Mouse (Mus musculus) MEL (cell line): ENCODE results near the gene Wdr77.

Experiments used
- CTCF ChIP-seq, 3 experiments: IDR thresholded peaks in 2 of 3; conservative IDR thresholded peaks in 1 of 3; 2 replicates each; pipeline ENCODE4 v1.5.1; 2011 to 2012; ENCODE audit warnings: low read length in 3 of 3, low read depth in 2 of 3, mild to moderate bottlenecking in 2 of 3, improper control_type of control experiment in 1 of 3, inconsistent platforms in 1 of 3, mixed read lengths in 1 of 3, moderate library complexity in 1 of 3; ENCODE audit not compliant: control insufficient read depth in 1 of 3, insufficient read depth in 1 of 3, poor library complexity in 1 of 3, severe bottlenecking in 1 of 3
- E2F4 ChIP-seq: IDR thresholded peaks from 2 replicates; pipeline ENCODE4 v1.6.1; 2011; ENCODE audit warnings: low read depth, low read length, improper control_type of control experiment, borderline replicate concordance
- EP300 ChIP-seq, 2 experiments: IDR thresholded peaks; 2 replicates each; pipeline ENCODE4 v1.6.1; 2011; ENCODE audit warnings: improper control_type of control experiment in 2 of 2, low read length in 2 of 2, low read depth in 1 of 2, mild to moderate bottlenecking in 1 of 2
- HCFC1 ChIP-seq: IDR thresholded peaks from 2 replicates; pipeline ENCODE4 v1.6.1; 2012; ENCODE audit warnings: low read depth, mild to moderate bottlenecking, inconsistent platforms, low read length, improper control_type of control experiment, moderate library complexity
- MAFK ChIP-seq: IDR thresholded peaks from 2 replicates; pipeline ENCODE4 v1.6.1; 2011; ENCODE audit warnings: low read depth, mild to moderate bottlenecking, low read length, improper control_type of control experiment, borderline replicate concordance
- MAZ ChIP-seq: IDR thresholded peaks from 2 replicates; pipeline ENCODE4 v1.6.1; 2012; ENCODE audit warnings: low read depth, mild to moderate bottlenecking, inconsistent platforms, low read length, improper control_type of control experiment
- POLR2A ChIP-seq, 2 experiments: IDR thresholded peaks; 2 replicates each; pipeline ENCODE4 v1.6.1; 2011 to 2012; ENCODE audit warnings: low read length in 2 of 2, mild to moderate bottlenecking in 2 of 2, control low read depth in 1 of 2, improper control_type of control experiment in 1 of 2, low read depth in 1 of 2, moderate library complexity in 1 of 2; ENCODE audit not compliant: control insufficient read depth in 1 of 2, insufficient read depth in 1 of 2, poor library complexity in 1 of 2
- RCOR1 ChIP-seq: IDR thresholded peaks from 2 replicates; pipeline ENCODE4 v1.6.1; 2012; ENCODE audit warnings: low read depth, mild to moderate bottlenecking, inconsistent platforms, low read length, improper control_type of control experiment

GRCm38 (mm10) chr3:105912097-105912880 lies 46.9 kb upstream of the Wdr77 start:
- TF ChIP-seq HCFC1: no peak
- TF ChIP-seq MAFK: no peak
- no peak for TF ChIP-seq POLR2A (IDR thresholded peaks at IDR 0.05; ENCODE audit: control insufficient read depth in 1 of 2, insufficient read depth in 1 of 2, low read depth in 1 of 2, low read length in 2 of 2, poor library complexity in 1 of 2)
- TF ChIP-seq MAZ: 0 out of 2 replicates have a peak, but pooled peaks have one; percentile 26
- TF ChIP-seq RCOR1: no peak
- TF ChIP-seq CTCF (IDR thresholded peaks at IDR 0.05 in 2 of 3, conservative IDR thresholded peaks at IDR 0.05 in 1 of 3; ENCODE audit: control insufficient read depth in 1 of 3, insufficient read depth in 1 of 3, low read depth in 2 of 3, low read length in 3 of 3, poor library complexity in 1 of 3, severe bottlenecking in 1 of 3): no peak
- TF ChIP-seq E2F4: no peak
- TF ChIP-seq EP300 (IDR thresholded peaks at IDR 0.05; ENCODE audit: low read depth in 1 of 2, low read length in 2 of 2): peak; percentile 44 to 69; a peak in 2 of 4 replicates
